Mouse (Mus musculus) forebrain, embryonic 12.5 days (tissue): ENCODE data around the gene Cabp2. TPM values are rescaled to one million over a fixed set of nuclear protein-coding genes. Genes with fewer than 3 reads are reported as not detected.

Source experiments
- ATAC-seq: fragments of 200-750 bp; cut with Nextera tagmentation; 2 replicates; pipeline ENCODE4 v1.8.0; 2017; ENCODE audit warnings: moderate TSS enrichment; ENCODE audit not compliant: low FRiP score
- H3K27ac ChIP-seq: fragments of 300-500 bp; sonication (generic); 2 replicates; pipeline ENCODE4 v1.5.1; 2016; ENCODE audit warnings: mild to moderate bottlenecking
- H3K27me3 ChIP-seq: fragments of 300-500 bp; sonication (generic); 2 replicates; pipeline ENCODE4 v1.6.1; 2016; ENCODE audit warnings: mild to moderate bottlenecking
- H3K36me3 ChIP-seq: fragments of 300-500 bp; sonication (generic); replicated peaks from 2 replicates; pipeline ENCODE4 v1.6.1; 2016; ENCODE audit warnings: mild to moderate bottlenecking
- H3K4me1 ChIP-seq: fragments of 300-500 bp; sonication (generic); 2 replicates; pipeline ENCODE4 v1.6.1; 2016
- H3K4me2 ChIP-seq: fragments of 300-500 bp; sonication (generic); 2 replicates; pipeline ENCODE4 v1.6.1; 2016; ENCODE audit warnings: mild to moderate bottlenecking, moderate library complexity
- H3K4me3 ChIP-seq: fragments of 300-500 bp; sonication (generic); replicated peaks from 2 replicates; pipeline ENCODE4 v1.5.1; 2016; ENCODE audit warnings: mild to moderate bottlenecking
- H3K9ac ChIP-seq: fragments of 300-500 bp; sonication (generic); 2 replicates; pipeline ENCODE4 v1.6.1; 2016; ENCODE audit warnings: mild to moderate bottlenecking
- H3K9me3 ChIP-seq: fragments of 300-500 bp; sonication (generic); 2 replicates; pipeline ENCODE4 v1.6.1; 2016
- WGBS: fragments of 180-500 bp; shearing (Covaris S2); methylation state at CpG from one replicate; pipeline ENCODE4 v1.1.7; 2016; 5-methylcytosine and 5-hydroxymethylcytosine counted together
- polyA plus RNA-seq: library from polyadenylated mRNA; unstranded; fragments of >200 nt; fragmentation: Nextera tagmentation; extraction: Ambion mirVana; gene quantifications from 2 replicates; pipeline ENCODE4 v1.2.1, GENCODE M21; 2016

The Cabp2 gene
- polyA plus RNA-seq, 1 experiment from 2014 or later = not detected

GRCm38 (mm10) chr19:4099837-4100717 lies 18.7 kb downstream of the Cabp2 start, which contains the start of gene Pitpnm1:
Pitpnm1 (plus strand) TSS chr19:4099998.
- Histone ChIP-seq H3K4me2 (peak within 1 kb of the TSS; percentile 95), H3K9ac (peak within 1 kb of the TSS; percentile 66), H3K9me3 (no peaks in the 10 kb centered on the region), H3K27ac (no peak within 1 kb of the TSS), H3K4me3 (peak within 1 kb of the TSS; percentile 57), H3K36me3 (no peaks in the 10 kb centered on the region), H3K27me3 (peaks cover 43% of the 10 kb centered on the region), H3K4me1 (peaks cover 54% of the 10 kb centered on the region)
- ATAC-seq = no peak
- 1% methylated on average over 53 of the region's 53 CpGs for WGBS

DNA sequence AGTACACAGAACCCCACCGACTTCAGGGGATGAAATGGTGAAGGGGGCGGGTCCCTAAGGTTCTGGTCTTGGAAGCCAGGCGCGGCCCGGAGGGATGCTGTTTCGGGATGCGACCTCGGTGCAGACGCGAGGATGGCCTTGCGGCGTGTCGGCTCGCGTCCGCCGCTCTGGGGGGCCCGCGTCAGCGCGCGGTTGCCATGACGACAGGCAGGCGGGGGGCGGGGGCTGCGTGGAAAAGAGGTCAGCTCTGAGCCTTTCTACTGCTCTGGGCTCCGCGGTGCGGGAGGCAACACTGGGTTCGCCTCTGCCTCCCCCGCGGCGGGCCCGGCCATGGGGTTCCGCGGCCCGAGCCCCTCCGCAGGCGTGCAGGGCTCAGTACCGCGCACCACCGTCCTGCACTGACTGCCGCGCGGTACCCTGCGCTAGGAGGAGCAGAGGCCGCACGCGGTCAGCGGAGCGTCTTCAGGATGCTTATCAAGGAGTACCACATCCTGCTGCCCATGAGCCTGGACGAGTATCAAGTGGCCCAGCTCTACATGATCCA lies 19.4 kb downstream of the Cabp2 start:
- H3K4me1 ChIP-seq = peaks cover 54% of the 10 kb centered on the region
- peak overlapping the region; percentile 57 for H3K4me3 ChIP-seq
- H3K27ac ChIP-seq = no peak overlapping the region
- peak; percentile 10; the same call in 1 of the 2 replicates for ATAC-seq
- H3K4me2 ChIP-seq = peak overlapping the region; percentile 95
- under 1% methylated on average over 52 of the region's 52 CpGs for WGBS
- no peaks in the 10 kb centered on the region for H3K36me3 ChIP-seq
- peaks cover 43% of the 10 kb centered on the region for H3K27me3 ChIP-seq
- H3K9me3 ChIP-seq = no peaks in the 10 kb centered on the region
- H3K9ac ChIP-seq = peak overlapping the region; percentile 66

DNA sequence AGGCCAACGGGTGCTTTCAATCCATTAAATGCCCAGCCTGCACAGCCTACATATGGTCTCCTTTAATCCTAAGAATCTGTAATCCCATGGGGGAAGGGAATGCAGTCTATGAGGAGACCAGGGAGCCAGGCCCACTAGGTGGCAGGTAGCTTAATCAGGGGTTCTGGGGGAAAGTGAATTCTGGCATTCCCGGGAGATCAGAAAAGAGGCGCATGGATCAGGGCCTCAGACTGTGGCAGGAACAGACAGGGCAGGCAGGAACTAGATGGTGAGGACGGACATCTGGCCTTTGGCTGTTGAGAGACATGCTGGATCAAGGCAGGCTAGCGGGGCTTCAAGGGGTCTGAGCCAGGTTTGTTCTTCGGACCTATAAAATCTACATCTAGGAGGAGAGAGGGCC lies 20.1 kb downstream of the Cabp2 start:
- H3K9ac ChIP-seq = peak overlapping the region; percentile 66
- H3K27me3 ChIP-seq = peaks cover 43% of the 10 kb centered on the region
- H3K27ac ChIP-seq = no peak overlapping the region
- H3K4me3 ChIP-seq = peak overlapping the region; percentile 57
- H3K9me3 ChIP-seq = no peaks in the 10 kb centered on the region
- 43% methylated on average over 6 of the region's 6 CpGs for WGBS
- peaks cover 48% of the 10 kb centered on the region for H3K4me1 ChIP-seq
- H3K4me2 ChIP-seq = peak overlapping the region; percentile 95
- ATAC-seq = no peak
- H3K36me3 ChIP-seq = no peaks in the 10 kb centered on the region

- H3K9ac ChIP-seq = no peak overlapping the region
- H3K9me3 ChIP-seq = no peaks in the 10 kb centered on the region
- H3K27ac ChIP-seq = no peak overlapping the region
- H3K4me3 ChIP-seq = no peak overlapping the region
- ATAC-seq = no peak
- H3K27me3 ChIP-seq = peaks cover 43% of the 10 kb centered on the region
- whole genome bisulfite sequencing = 87% methylated on average over 2 of the region's 2 CpGs
- H3K4me2 ChIP-seq = 0 out of 2 replicates have a peak overlapping the region, but pooled peaks have one; percentile 95
- H3K36me3 ChIP-seq = no peaks in the 10 kb centered on the region
- H3K4me1 ChIP-seq = peaks cover 46% of the 10 kb centered on the region
Observed at GRCm38 (mm10) chr19:4102049-4102448, 20.7 kb downstream of the Cabp2 start.

DNA sequence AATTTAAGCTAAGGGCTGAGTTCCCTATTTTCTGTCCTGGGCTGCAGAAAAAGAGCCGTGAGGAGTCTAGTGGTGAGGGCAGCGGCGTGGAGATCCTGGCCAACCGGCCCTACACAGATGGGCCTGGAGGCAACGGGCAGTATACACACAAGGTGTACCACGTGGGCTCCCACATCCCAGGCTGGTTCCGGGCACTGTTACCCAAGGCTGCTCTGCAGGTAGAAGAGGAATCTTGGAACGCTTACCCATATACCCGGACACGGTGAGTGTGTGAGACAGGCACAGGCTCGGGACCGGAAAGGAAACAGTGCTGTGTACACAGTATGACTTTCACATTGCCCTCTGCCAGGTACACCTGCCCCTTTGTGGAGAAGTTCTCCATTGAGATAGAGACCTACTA lies 21.2 kb downstream of the Cabp2 start:
- Histone ChIP-seq H3K9ac (no peak overlapping the region), H3K4me2 (no peak overlapping the region), H3K27ac (no peak overlapping the region), H3K9me3 (no peaks in the 10 kb centered on the region), H3K4me1 (peaks cover 44% of the 10 kb centered on the region), H3K27me3 (peaks cover 43% of the 10 kb centered on the region), H3K4me3 (no peak overlapping the region), H3K36me3 (peaks cover 4% of the 10 kb centered on the region; the same call in 1 of the 2 replicates)
- ATAC-seq = no peak
- 92% methylated on average over 12 of the region's 12 CpGs for WGBS

- no peak for ATAC-seq
- Histone ChIP-seq H3K27me3 (peaks cover 43% of the 10 kb centered on the region), H3K27ac (no peak overlapping the region), H3K4me1 (peaks cover 37% of the 10 kb centered on the region), H3K9ac (no peak overlapping the region), H3K9me3 (no peaks in the 10 kb centered on the region), H3K36me3 (peaks cover 4% of the 10 kb centered on the region; the same call in 1 of the 2 replicates), H3K4me3 (no peak overlapping the region), H3K4me2 (no peak overlapping the region)
- 94% methylated on average over 18 of the region's 18 CpGs for WGBS
Observed at GRCm38 (mm10) chr19:4103294-4103693, 21.9 kb downstream of the Cabp2 start.

DNA sequence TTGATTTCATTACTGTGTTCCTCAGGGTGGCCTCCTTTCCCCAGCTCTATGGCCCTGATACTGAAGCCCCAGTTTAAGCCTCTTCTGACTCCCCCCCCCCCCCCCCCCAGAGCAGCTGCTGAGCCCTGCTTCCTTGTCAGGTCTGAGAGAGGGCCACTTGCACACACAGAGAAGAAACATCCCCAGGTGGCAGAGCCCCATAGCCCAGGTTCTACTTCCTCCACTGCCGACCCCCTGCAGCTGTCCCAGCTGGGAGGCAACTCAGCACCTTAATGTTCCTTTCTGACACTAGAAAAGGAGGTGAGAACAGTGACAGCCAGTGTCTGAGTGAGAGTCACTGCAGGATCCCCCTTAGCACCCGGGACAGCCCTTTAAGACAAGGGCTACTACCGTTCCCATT lies 22.4 kb downstream of the Cabp2 start:
- Histone ChIP-seq H3K27me3 (peaks cover 43% of the 10 kb centered on the region), H3K4me3 (no peak overlapping the region), H3K9ac (no peak overlapping the region), H3K4me2 (no peak overlapping the region), H3K9me3 (no peaks in the 10 kb centered on the region), H3K4me1 (peaks cover 32% of the 10 kb centered on the region), H3K36me3 (peaks cover 4% of the 10 kb centered on the region; the same call in 1 of the 2 replicates), H3K27ac (no peak overlapping the region)
- 85% methylated on average over 3 of the region's 3 CpGs for WGBS
- no peak for ATAC-seq

GRCm38 (mm10) chr19:4104675-4105194 lies 23.4 kb downstream of the Cabp2 start:
- H3K27ac ChIP-seq = no peak overlapping the region
- WGBS = 89% methylated on average over 16 of the region's 16 CpGs
- H3K9me3 ChIP-seq = no peaks in the 10 kb centered on the region
- no peak overlapping the region for H3K4me3 ChIP-seq
- peaks cover 34% of the 10 kb centered on the region for H3K27me3 ChIP-seq
- H3K9ac ChIP-seq = no peak overlapping the region
- no peak for ATAC-seq
- peaks cover 22% of the 10 kb centered on the region for H3K4me1 ChIP-seq
- H3K36me3 ChIP-seq = peaks cover 4% of the 10 kb centered on the region; the same call in 1 of the 2 replicates
- no peak overlapping the region for H3K4me2 ChIP-seq

DNA sequence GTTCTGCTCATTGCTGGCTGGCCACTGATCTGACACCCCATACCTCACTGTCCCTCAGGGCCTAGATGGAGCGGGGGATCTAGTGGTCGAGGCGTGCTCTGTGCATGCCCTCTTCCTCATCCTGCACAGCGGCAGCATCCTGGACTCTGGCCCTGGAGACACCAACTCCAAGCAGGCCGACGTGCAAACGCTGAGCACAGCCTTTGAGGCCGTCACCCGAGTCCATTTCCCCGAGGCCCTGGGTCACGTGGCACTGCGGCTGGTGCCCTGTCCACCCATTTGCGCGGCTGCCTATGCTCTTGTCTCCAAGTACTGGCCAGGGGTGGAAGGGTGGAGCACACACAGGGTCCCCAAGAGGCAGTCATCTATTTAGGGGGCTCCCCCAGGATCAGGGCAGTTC lies 25.3 kb downstream of the Cabp2 start:
- Histone ChIP-seq H3K9ac (no peak overlapping the region), H3K27me3 (peaks cover 15% of the 10 kb centered on the region), H3K36me3 (peaks cover 16% of the 10 kb centered on the region; the same call in 1 of the 2 replicates), H3K27ac (no peak overlapping the region), H3K4me3 (no peak overlapping the region), H3K4me2 (no peak overlapping the region), H3K4me1 (peaks cover 3% of the 10 kb centered on the region; the same call in 1 of the 2 replicates), H3K9me3 (no peaks in the 10 kb centered on the region)
- WGBS = 92% methylated on average over 14 of the region's 14 CpGs
- ATAC-seq = no peak

GRCm38 (mm10) chr19:4108535-4108934 lies 27.2 kb downstream of the Cabp2 start:
- Histone ChIP-seq H3K36me3 (peaks cover 35% of the 10 kb centered on the region), H3K27me3 (no peaks in the 10 kb centered on the region), H3K9ac (no peak overlapping the region), H3K4me1 (no peaks in the 10 kb centered on the region), H3K27ac (no peak overlapping the region), H3K4me3 (no peak overlapping the region), H3K9me3 (no peaks in the 10 kb centered on the region), H3K4me2 (no peak overlapping the region)
- no peak for ATAC-seq
- WGBS = 95% methylated on average over 9 of the region's 9 CpGs

- H3K4me3 ChIP-seq = no peak overlapping the region
- no peak overlapping the region for H3K4me2 ChIP-seq
- H3K9me3 ChIP-seq = no peaks in the 10 kb centered on the region
- 95% methylated on average over 26 of the region's 26 CpGs for WGBS
- H3K36me3 ChIP-seq = peaks cover 69% of the 10 kb centered on the region
- H3K9ac ChIP-seq = no peak overlapping the region
- H3K4me1 ChIP-seq = no peaks in the 10 kb centered on the region
- ATAC-seq = no peak
- no peaks in the 10 kb centered on the region for H3K27me3 ChIP-seq
- no peak overlapping the region for H3K27ac ChIP-seq
Observed at GRCm38 (mm10) chr19:4112063-4112960, 30.9 kb downstream of the Cabp2 start.
